Mouse (Mus musculus) erythroblast, embryonic 14.5 days (primary cell): ENCODE results near the gene Lhfpl2. TPM values are rescaled to one million over a fixed set of nuclear protein-coding genes. Genes with fewer than 3 reads are reported as not detected.

Source experiments
- H3K27me3 ChIP-seq: 2 replicates; pipeline ENCODE4 v1.6.1; 2012; ENCODE audit warnings: inconsistent platforms; ENCODE audit not compliant: control insufficient read depth
- H3K36me3 ChIP-seq: 2 replicates; pipeline ENCODE4 v1.6.1; 2012; ENCODE audit warnings: mild to moderate bottlenecking, inconsistent platforms; ENCODE audit not compliant: control insufficient read depth
- H3K4me1 ChIP-seq: 2 replicates; pipeline ENCODE4 v1.6.1; 2012; ENCODE audit warnings: inconsistent platforms; ENCODE audit not compliant: control insufficient read depth
- H3K4me3 ChIP-seq: replicated peaks from 2 replicates; pipeline ENCODE3; 2012; ENCODE audit warnings: moderate library complexity, mild to moderate bottlenecking, inconsistent platforms
- H3K9me3 ChIP-seq: 2 replicates; pipeline ENCODE4 v1.6.1; 2012; ENCODE audit warnings: low read length, inconsistent platforms, mixed read lengths; ENCODE audit not compliant: control insufficient read depth
- GATA1 ChIP-seq: IDR thresholded peaks from 2 replicates; pipeline ENCODE4 v1.6.1; 2012; ENCODE audit warnings: low read length, inconsistent platforms, mixed read lengths
- TAL1 ChIP-seq: IDR thresholded peaks from 3 replicates; pipeline ENCODE4 v1.6.1; 2012; ENCODE audit warnings: low read length, inconsistent platforms, mixed read lengths
- polyA plus RNA-seq: library from polyadenylated mRNA; stranded (reverse); fragments of >175 nt; gene quantifications from 2 replicates; pipeline ENCODE4 v1.2.3, GENCODE M21; 2012

Lhfpl2 gene
- polyA plus RNA-seq, 1 experiment: not detected

- Histone ChIP-seq H3K4me3 (no peak overlapping the region), H3K36me3 (no peaks in the 10 kb centered on the region), H3K4me1 (peaks cover 4% of the 10 kb centered on the region), H3K27me3 (peaks cover 15% of the 10 kb centered on the region), H3K9me3 (no peaks in the 10 kb centered on the region)
- TF ChIP-seq TAL1: no peak
- no peak for TF ChIP-seq GATA1
Observed at GRCm38 (mm10) chr13:94064571-94064970, 7.0 kb downstream of the Lhfpl2 start.

GRCm38 (mm10) chr13:94065276-94066050 is 7.9 kb downstream of the Lhfpl2 start:
- Histone ChIP-seq H3K4me1 (peaks cover 4% of the 10 kb centered on the region), H3K9me3 (no peaks in the 10 kb centered on the region), H3K36me3 (no peaks in the 10 kb centered on the region), H3K27me3 (peaks cover 6% of the 10 kb centered on the region), H3K4me3 (no peak overlapping the region)
- no peak for TF ChIP-seq TAL1
- TF ChIP-seq GATA1: no peak

DNA sequence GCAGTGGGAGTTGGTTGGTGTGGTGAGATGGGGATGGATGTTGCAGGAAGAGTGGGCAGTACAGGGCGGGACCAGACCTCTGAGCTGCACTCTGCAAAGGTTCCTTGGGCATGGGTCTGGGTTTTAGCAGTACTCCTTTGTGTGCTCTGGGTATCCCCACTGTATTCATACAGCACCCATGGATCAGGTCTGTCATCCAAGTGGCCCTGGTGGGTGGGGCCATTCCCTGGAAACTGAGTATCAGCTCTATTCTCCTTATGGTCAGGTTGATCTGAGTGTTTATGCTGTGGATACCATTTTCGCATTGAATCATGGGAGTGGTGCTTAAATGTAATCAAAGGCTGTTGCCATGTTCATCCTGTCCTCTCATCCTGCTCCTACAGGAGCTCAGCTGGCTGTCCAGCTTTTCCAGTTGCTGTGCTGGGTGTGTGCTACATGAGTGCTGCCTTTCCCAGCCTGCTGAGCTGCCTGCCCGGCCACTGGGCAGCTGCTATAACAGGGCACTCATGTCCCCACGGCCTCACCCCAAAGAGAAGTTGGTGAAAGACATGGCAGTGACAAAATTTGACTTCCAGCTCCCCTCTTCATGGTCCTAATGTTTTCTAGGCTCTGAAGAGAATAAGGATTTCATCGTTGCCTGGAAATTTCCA is 9.2 kb downstream of the Lhfpl2 start:
- no peak overlapping the region for H3K4me3 ChIP-seq
- H3K9me3 ChIP-seq: no peaks in the 10 kb centered on the region
- TF ChIP-seq GATA1 (no peak), TAL1 (no peak)
- no peaks in the 10 kb centered on the region for H3K27me3 ChIP-seq
- no peaks in the 10 kb centered on the region for H3K36me3 ChIP-seq
- H3K4me1 ChIP-seq: peaks cover 4% of the 10 kb centered on the region

DNA sequence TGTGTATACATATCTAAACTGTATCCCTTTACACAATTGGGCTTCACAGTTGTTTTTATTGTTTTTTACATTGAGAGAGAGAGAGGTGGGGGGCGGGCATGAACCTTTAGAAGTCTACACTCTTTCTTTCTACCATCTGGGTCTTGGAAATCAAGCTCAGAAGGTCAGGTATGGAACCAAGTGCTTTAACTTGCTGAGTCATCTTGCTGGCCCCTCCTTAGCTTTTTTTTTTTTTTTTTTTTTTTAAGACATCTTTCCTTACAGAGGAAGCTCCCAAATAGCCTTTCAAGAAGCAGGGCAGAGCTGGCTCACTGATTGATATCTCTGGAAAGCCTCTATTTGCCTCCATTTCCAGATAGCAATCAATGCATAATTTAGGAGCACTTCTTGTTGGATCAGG is 10.7 kb downstream of the Lhfpl2 start:
- H3K4me3 ChIP-seq: no peak overlapping the region
- H3K4me1 ChIP-seq: no peaks in the 10 kb centered on the region
- no peaks in the 10 kb centered on the region for H3K27me3 ChIP-seq
- no peaks in the 10 kb centered on the region for H3K36me3 ChIP-seq
- H3K9me3 ChIP-seq: no peaks in the 10 kb centered on the region
- no peak for TF ChIP-seq GATA1
- no peak for TF ChIP-seq TAL1

GRCm38 (mm10) chr13:94069421-94070307 is 12.1 kb downstream of the Lhfpl2 start:
- Histone ChIP-seq H3K9me3 (no peaks in the 10 kb centered on the region), H3K27me3 (no peaks in the 10 kb centered on the region), H3K4me1 (no peaks in the 10 kb centered on the region), H3K36me3 (no peaks in the 10 kb centered on the region), H3K4me3 (no peak overlapping the region)
- TF ChIP-seq TAL1 (no peak), GATA1 (no peak)

DNA sequence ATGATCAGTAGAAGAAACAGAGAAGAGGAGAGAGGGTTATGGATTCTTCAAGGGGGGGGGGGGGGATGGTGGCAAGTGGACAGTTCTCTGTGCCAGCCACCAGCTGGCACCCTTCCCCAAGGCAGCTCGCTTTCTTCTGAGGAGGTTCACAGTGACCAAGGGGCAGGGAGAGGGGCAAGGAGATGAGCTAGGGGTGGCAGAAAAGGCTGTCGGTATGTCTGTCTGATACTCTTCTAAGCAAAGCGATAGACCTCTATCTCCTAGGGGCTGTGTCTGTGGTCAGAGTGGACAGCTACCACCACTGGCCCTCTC is 12.7 kb downstream of the Lhfpl2 start:
- no peaks in the 10 kb centered on the region for H3K27me3 ChIP-seq

GRCm38 (mm10) chr13:94070927-94071326 is 13.3 kb downstream of the Lhfpl2 start:
- Histone ChIP-seq H3K4me1 (no peaks in the 10 kb centered on the region), H3K27me3 (no peaks in the 10 kb centered on the region), H3K4me3 (no peak overlapping the region), H3K36me3 (no peaks in the 10 kb centered on the region), H3K9me3 (no peaks in the 10 kb centered on the region)
- TF ChIP-seq GATA1 (no peak), TAL1 (no peak)

More for the DNA sequence above, 12.7 kb downstream of the Lhfpl2 start:
- TF ChIP-seq GATA1 (no peak), TAL1 (no peak)
- H3K9me3 ChIP-seq: no peaks in the 10 kb centered on the region
- no peaks in the 10 kb centered on the region for H3K4me1 ChIP-seq
- no peak overlapping the region for H3K4me3 ChIP-seq
- no peaks in the 10 kb centered on the region for H3K36me3 ChIP-seq

DNA sequence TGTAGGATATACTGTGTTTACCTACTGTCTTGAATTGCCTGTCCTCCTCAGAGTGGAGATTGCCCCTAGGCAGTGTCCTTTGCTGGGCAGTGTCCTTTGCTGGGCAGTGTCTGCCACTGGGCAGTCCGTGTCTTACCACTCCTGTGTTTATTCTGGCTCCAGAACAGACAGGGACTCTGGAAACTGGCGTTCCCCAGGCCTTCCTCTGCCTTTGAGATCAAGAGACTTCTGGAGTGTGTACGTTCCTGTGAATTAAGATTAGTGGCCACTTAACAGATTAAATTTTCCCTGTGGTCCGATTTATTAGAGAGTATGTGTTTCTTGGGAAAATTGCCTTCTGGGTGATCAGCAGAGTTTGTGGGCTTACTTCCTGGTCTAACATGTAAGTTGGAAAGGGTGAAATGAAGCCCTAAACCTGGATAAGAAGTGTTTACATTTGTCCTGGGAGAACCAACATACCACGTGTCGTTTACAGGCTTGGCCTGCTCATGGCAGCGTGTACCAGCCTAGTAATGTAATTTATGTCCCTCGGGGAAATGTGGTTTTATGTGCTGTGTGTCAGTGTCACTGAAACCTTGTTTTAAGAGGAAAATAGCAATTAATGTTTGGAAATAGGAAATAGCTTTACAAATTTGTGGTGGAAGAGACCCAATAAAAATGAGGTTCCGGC is 15.6 kb downstream of the Lhfpl2 start:
- no peaks in the 10 kb centered on the region for H3K36me3 ChIP-seq
- H3K27me3 ChIP-seq: no peaks in the 10 kb centered on the region

DNA sequence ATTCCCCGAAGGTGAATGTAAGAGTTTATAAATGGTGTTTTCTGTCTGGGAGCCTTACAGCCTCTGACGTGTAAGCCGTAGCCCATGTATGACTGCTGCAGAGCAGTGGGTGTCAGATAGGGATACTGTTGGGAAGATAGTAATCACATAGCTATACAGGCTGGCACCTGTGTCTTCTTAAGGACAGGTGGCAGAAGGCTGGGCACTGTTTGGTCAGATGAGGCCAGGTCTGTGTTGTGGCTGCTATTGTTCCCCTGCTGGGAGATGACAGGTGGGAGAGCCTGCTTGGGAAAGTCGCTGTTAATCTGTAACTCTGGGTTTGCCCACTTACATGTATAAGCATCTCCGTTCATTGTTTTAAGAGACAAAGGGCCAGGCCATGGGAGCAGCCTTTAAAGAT is 16.1 kb downstream of the Lhfpl2 start:
- no peaks in the 10 kb centered on the region for H3K36me3 ChIP-seq
- TF ChIP-seq GATA1 (no peak), TAL1 (no peak)
- no peaks in the 10 kb centered on the region for H3K27me3 ChIP-seq
- H3K4me3 ChIP-seq: no peak overlapping the region
- no peaks in the 10 kb centered on the region for H3K9me3 ChIP-seq
- no peaks in the 10 kb centered on the region for H3K4me1 ChIP-seq

More for the DNA sequence above, 15.6 kb downstream of the Lhfpl2 start:
- no peaks in the 10 kb centered on the region for H3K9me3 ChIP-seq
- no peak overlapping the region for H3K4me3 ChIP-seq
- no peaks in the 10 kb centered on the region for H3K4me1 ChIP-seq
- TF ChIP-seq TAL1: no peak
- TF ChIP-seq GATA1: no peak
